Mouse (Mus musculus): ENCODE measurements at regions not wholly inside any gene's neighbourhood (a gene's known extent, or its start where the extent isn't known, plus 50 kb on each side); places are given as distances from the start of the nearest gene placed in this dataset.

- no peak for ATAC-seq (replicated peaks; ENCODE audit: poor library complexity, severe bottlenecking)
Observed at GRCm38 (mm10) chr15:38351701-38352100, 926.3 kb downstream of the 4930447A16Rik start.

DNA sequence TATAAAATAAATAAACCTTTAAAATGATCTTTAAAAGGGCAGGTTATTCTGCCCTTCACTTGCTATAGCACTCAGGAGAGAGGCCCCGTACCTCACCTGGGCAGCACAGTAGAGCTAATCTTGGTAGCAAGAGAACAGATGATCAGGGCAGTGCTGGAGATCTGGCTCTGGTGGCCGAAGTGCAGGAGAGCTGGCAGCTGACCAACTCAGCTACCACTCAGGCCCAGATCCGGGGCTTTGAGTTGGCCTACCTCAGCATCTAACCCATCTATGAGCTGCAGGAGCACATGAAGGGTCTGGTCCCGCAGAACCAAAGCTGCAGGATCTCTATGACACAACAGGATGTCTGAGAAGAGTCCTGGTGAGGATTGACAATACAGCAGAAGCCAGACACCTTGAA is 928.0 kb downstream of the 4930447A16Rik start:
- no peak for ATAC-seq (replicated peaks; ENCODE audit: poor library complexity, severe bottlenecking)

DNA sequence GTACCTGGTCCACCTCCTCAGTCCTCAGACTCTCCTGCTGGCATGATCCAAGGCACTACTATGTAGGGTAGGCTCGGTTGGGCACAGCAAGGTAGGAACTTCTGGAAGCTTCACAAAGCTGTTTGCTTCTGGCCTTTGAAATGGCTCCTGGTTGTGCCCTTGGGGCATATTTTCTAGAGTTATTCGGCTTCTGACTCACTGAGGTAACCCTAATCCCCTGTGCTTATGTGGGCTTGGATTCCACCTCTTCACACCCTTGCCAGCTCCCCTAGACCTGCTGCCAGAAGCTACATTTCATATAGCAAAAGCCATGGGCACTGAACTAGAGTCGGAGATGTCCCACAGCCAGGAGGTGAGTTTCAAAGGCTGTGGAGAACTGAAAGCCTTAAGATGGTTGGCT is 933.7 kb downstream of the 4930447A16Rik start:
- ATAC-seq (replicated peaks; ENCODE audit: poor library complexity, severe bottlenecking), result no peak

- no peak for ATAC-seq (replicated peaks; ENCODE audit: poor library complexity, severe bottlenecking)
Observed at GRCm38 (mm10) chr15:38363522-38363921, 938.2 kb downstream of the 4930447A16Rik start.

- ATAC-seq (replicated peaks; ENCODE audit: poor library complexity, severe bottlenecking), result 0 out of 2 replicates have a peak, but pooled peaks have one; percentile 12
Observed at GRCm38 (mm10) chr15:38364014-38364413, 938.7 kb downstream of the 4930447A16Rik start.

- ATAC-seq (replicated peaks; ENCODE audit: poor library complexity, severe bottlenecking), result no peak
Observed at GRCm38 (mm10) chr15:38367643-38368042, 942.3 kb downstream of the 4930447A16Rik start.

GRCm38 (mm10) chr15:38368291-38368690 is 942.9 kb downstream of the 4930447A16Rik start:
- no peak for ATAC-seq (replicated peaks; ENCODE audit: poor library complexity, severe bottlenecking)

DNA sequence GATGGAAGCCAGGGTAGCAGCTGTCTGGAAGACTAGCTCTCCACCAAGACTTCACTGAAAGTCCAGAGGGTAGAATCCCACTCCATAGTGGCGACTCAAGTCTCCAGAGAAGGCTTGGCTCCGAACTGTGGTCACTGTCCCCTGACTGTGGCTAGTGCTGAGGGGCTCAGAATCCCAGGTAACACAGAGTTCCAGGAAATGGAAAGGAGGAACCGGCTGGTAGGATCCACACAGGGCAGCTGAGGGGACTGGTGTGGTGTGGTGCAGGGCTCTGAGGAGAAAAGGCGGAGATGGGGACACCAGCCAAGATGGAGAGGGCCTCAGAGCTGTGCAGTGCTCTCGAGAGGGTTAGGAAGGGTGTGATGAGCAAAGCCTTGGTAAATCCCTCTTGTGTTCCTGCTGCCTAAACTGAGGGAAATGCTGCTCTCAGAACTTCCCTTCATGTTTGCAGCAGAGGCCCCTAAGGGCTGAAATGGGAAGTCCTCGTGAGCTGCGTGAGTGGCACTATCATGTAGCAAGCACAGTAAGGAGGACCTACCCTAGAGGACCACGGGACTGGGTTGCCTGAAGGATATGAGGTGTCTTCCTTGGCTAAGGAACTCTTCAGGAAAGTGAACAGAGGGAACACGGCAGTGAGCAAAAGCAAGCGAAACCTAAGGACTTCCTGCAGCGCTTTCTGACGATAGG is 946.2 kb downstream of the 4930447A16Rik start:
- peak; percentile 56 for ATAC-seq (replicated peaks; ENCODE audit: poor library complexity, severe bottlenecking)

DNA sequence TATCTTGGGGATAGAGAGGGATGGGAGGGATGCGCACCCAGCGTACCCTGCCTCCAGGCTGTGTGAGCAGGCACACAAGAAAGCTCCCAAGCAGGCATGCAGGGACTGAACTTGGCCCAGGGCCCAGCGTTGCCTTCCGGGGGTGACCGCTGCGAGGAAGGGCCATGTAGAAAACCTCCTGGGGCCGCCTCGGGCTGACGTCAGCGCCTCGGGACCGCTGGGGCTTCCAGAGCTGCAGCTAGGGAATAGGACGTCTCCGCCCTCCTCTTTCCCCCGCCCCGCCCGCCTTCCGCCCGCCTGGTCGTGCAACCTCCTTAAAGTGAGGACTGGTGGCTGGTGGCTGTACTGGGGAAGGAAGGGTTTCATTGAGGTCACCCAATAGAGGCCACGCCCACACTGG is 948.4 kb downstream of the 4930447A16Rik start:
- ATAC-seq (replicated peaks; ENCODE audit: poor library complexity, severe bottlenecking), result peak; percentile 93

DNA sequence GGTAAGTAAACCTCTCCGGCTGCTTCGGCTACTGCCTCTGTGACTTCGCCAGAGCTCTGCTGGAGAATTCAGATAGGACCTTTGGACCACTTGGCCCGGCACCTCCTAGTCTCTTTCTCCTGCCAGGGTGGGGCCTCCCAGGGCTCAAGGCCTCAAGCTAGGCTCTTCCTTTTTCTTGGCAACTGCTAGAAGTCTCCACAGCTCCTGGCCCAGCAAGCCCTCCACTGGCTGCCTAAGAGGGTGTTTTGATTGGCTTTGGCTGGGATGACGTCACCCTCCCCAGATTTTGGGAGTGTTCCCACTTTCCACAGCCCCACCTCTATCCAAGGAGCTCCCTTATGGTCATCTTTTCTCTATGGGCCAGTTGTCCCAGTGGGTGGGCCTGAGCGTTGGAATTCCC is 949.4 kb downstream of the 4930447A16Rik start:
- ATAC-seq (replicated peaks; ENCODE audit: poor library complexity, severe bottlenecking), result no peak

- no peak for ATAC-seq (replicated peaks; ENCODE audit: poor library complexity, severe bottlenecking)
Observed at GRCm38 (mm10) chr15:38378106-38378505, 952.8 kb downstream of the 4930447A16Rik start.

DNA sequence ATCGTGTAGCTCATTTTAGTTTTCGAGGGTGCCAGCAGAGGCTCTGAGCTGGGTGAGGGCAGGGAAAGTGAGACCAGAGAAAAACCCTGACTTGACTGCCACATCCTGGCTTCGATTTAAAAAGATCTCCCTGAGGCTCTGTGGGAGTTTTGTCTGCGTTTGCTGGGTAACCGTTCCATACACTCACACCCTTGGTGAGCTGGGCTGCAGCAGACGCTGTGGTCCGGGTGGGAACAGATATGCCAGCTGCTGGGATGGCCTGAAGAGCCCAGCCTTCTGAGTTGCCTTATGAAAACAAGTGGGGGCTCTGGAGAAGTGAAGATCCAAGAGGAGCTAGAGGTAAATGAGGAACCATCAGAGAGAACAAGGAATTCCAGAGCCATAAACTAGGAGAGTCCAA is 962.3 kb downstream of the 4930447A16Rik start:
- no peak for ATAC-seq (replicated peaks; ENCODE audit: poor library complexity, severe bottlenecking)

DNA sequence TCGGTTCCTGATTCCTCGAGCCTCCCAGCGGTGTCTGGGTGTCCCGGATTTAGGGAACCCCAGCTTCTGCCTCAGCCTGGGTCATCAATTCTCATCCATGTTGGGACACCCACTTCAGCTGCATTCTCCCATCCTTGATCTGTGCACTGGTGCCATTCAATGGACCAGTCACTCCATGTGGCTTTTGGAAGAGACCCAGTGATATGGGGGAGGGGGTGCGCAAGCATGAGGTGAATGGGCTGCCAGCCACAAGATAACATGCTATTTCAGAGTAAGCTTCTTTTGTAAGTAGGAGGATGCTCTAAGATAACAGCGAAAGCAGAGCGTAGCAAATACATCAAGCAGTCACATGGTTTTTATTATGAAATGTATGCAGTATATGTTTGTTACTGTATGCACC is 963.1 kb downstream of the 4930447A16Rik start:
- no peak for ATAC-seq (replicated peaks; ENCODE audit: poor library complexity, severe bottlenecking)

GRCm38 (mm10) chr15:38390450-38390849 is 965.1 kb downstream of the 4930447A16Rik start:
- ATAC-seq (replicated peaks; ENCODE audit: poor library complexity, severe bottlenecking), result no peak

DNA sequence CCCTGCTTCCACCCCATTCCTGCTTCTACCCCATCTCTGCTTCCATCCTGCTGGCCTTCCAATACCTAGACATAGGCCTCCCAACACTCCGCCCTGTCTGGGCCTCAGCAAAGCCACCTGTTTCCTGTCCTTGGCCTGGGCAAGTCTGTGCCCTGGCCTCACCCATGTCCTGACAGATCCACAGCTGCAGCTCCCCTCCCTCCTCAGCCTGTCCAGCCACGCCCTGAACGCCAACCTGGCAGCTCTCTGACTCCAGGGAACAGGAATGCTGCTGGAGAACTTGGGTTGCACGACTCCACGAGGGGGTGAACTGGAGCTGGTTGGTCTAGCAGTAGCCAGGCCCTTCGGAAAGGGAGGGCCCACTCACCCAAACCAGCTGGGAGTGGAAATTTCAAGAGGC is 966.1 kb downstream of the 4930447A16Rik start:
- no peak; the same call in 1 of the 2 replicates for ATAC-seq (replicated peaks; ENCODE audit: poor library complexity, severe bottlenecking)

- ATAC-seq (replicated peaks; ENCODE audit: poor library complexity, severe bottlenecking), result no peak; the same call in 1 of the 2 replicates
Observed at GRCm38 (mm10) chr15:38391860-38392259, 966.5 kb downstream of the 4930447A16Rik start.

GRCm38 (mm10) chr15:38392441-38393149 is 967.2 kb downstream of the 4930447A16Rik start:
- no peak for ATAC-seq (replicated peaks; ENCODE audit: poor library complexity, severe bottlenecking)

- no peak for ATAC-seq (replicated peaks; ENCODE audit: poor library complexity, severe bottlenecking)
Observed at GRCm38 (mm10) chr15:38398852-38399251, 973.5 kb downstream of the 4930447A16Rik start.

- no peak for ATAC-seq (replicated peaks; ENCODE audit: poor library complexity, severe bottlenecking)
Observed at GRCm38 (mm10) chr15:38402762-38403161, 977.4 kb downstream of the 4930447A16Rik start.

DNA sequence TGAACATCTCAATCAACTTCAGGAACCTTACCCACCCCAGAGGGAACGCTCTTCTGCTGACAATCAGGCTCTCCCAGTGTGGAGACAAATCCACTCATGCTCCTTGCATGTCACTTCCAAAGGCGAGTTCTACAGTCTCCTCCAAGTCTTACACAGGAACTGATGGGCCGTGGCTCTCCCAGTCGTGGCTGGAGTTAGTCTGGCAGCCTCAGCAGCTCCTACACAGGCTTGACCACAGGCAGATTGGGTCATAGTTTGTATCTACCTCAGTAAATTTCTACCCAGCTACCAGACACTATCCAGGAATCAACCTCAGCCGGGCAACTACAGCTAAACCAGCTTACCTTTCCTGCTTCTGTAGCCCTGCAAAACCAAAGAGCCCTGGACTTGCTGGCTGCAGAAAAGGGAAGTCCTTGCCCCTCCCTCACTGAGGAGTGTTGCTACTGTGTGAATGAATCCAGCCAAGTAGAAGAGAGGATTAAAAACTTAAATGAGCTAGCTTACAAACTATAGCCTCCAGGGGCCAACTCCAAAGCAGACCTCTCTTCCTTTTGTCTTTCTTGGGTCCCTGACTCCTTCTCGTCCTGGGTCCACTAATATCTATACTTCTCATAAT is 978.5 kb downstream of the 4930447A16Rik start:
- peak; percentile 77 for ATAC-seq (replicated peaks; ENCODE audit: poor library complexity, severe bottlenecking)

Measured in granulocyte monocyte progenitor cell, adult 5-6 weeks (primary cell).